Mouse (Mus musculus) brown adipose tissue, adult 24 weeks (tissue): ENCODE data around the gene Stx6. TPM values are rescaled to one million over a fixed set of nuclear protein-coding genes. Genes with fewer than 3 reads are reported as not detected.

Source experiments
- H3K27ac ChIP-seq: fragments of 200-500 bp; replicated peaks from 2 replicates; pipeline ENCODE4 v1.5.1; 2012; ENCODE audit warnings: low read depth, mild to moderate bottlenecking, low read length
- H3K4me1 ChIP-seq: fragments of 200-500 bp; 2 replicates; pipeline ENCODE4 v1.6.1; 2012; ENCODE audit warnings: low read length, mixed read lengths; ENCODE audit not compliant: control insufficient read depth, insufficient read depth, insufficient read length
- H3K4me3 ChIP-seq: fragments of 200-500 bp; 2 replicates; pipeline ENCODE4 v1.5.1; 2012; ENCODE audit warnings: low read depth, mild to moderate bottlenecking, low read length, moderate library complexity; ENCODE audit not compliant: insufficient read depth
- polyA plus RNA-seq: library from polyadenylated mRNA; stranded (reverse); fragments of >200 nt; gene quantifications from 2 replicates; pipeline ENCODE4 v1.2.4, GENCODE M21; 2012; ENCODE audit not compliant: missing spikeins, insufficient read depth, insufficient read length

Gene Stx6
- polyA plus RNA-seq, 1 experiment, result 43.5 TPM

DNA sequence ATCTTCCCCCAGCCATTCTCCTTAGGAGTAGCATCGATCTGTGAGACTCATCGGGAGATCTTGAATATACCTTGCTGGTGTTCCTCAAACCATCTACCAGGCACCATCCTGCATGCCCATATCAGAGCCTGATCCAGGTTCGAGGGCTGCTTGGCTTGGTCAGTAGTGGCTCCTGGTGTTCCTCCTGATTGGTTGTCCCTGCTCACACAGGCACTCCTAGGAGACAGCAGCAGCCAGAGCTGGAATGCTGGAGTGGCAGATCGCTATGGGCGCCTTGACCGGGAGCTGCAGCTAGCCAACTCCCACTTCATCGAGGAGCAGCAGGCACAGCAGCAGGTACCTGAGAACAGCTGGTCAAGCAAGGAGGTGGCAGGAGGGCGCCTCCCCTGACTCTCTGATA is 32.7 kb downstream of the Stx6 start:
- H3K4me1 ChIP-seq, result no peaks in the 10 kb centered on the region
- no peak overlapping the region for H3K27ac ChIP-seq
- H3K4me3 ChIP-seq, result no peak overlapping the region

DNA sequence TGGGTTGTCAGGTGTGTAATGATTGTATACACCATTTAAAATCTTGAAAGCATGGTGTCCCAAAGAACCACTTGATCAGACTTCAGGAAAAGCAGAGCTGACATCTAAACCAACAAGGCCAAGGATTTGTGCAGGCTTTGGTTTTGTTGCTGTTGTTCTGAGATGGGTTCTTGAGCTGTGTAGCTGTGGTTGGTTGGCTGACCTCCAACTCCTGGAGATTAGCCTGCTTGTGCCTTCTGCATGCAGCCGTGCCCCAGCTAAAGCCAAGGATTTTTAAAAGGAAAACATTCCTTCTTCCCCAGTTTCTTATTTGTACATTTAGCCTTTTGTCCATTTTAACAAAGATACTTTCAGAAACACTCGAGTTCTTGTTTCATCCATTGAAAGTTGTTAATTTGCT is 33.2 kb downstream of the Stx6 start:
- Histone ChIP-seq H3K27ac (no peak overlapping the region), H3K4me3 (no peak overlapping the region), H3K4me1 (no peaks in the 10 kb centered on the region)

DNA sequence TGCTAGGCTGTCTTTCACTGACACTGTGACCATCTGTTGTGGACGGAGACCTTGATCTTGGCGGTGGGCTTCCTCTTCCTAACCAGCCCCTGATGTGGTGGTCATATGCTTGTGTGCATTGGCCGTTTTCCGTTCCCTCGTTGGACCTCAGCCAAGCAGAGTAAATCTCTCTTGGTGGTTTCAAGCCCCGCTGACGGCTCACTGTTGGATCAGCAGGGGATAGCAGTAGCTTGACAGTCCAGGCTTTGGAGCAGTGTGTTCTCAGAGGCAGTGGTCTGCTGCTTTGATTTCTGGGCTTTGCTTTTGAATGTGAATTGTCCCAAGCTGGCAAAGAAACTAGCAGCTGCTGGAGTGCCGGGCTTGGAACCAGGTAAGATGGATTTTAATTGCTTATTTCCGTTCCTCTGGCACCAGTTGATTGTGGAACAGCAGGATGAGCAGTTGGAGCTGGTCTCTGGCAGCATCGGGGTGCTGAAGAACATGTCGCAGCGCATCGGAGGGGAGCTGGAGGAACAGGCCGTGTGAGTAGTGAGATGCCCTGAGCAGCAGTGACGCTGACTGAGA is 34.4 kb downstream of the Stx6 start:
- H3K4me3 ChIP-seq, result no peak overlapping the region
- no peaks in the 10 kb centered on the region for H3K4me1 ChIP-seq
- H3K27ac ChIP-seq, result no peak overlapping the region

DNA sequence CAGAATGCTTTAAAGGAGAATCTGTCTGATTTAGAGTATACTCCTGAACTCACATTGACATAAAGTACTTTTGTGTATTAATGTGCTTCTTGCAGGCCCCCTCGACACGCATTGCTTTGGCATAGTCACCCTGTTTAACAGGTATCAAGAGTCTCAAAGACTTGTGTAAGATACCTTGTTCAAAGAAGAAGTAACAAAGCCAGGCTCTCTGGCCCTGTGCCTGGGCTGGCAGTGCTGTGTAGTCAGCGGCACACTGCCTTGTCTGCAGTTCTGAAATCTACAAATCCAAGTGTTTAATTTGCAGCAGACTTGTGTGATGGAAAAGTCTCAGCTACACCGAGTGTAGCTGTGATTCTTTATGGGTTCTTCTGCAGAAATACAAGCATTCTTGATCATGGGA is 38.2 kb downstream of the Stx6 start:
- H3K27ac ChIP-seq, result no peak overlapping the region
- peaks cover 5% of the 10 kb centered on the region for H3K4me1 ChIP-seq
- H3K4me3 ChIP-seq, result no peak overlapping the region

DNA sequence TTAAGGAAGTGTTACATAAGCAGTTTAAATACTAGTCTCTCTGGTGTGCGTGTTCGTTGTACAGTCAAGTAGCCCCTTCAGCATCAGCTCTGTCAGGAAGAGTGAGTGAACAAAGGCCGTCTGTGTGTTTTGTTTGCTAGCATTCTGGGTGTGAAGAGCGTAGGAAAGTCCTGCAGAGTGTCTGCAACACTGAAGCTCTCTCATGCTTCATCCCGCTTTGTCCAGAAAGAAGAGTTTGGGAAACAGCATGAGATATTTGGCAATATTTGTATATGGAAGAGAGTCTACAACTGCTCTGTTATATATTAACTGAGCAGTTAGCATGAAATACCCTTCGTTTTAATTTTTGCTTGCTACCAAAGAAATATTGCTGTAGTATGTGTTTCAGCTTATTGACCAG is 41.0 kb downstream of the Stx6 start:
- H3K27ac ChIP-seq, result no peak overlapping the region
- H3K4me3 ChIP-seq, result no peak overlapping the region

DNA sequence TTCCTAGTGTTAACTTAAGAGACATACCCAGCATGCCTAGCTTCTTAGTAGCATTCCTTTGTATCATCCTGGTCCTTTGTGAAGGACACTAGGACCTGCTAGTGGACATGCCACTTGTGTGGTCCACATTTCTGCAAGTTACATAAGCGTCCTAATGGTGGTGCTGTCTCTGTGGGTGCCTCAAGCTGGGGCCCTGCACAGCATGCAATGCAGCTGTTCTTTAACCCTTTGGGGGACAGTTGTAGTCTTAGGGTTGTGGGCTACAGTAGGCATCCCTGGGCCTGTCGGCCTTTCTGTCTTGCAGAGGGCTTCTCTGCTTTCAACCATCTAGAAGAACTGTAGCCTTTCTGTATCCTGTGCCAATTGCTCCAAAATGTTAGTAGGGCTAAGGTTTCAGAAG is 42.5 kb downstream of the Stx6 start:
- peaks cover 15% of the 10 kb centered on the region for H3K4me1 ChIP-seq
- no peak overlapping the region for H3K4me3 ChIP-seq
- no peak overlapping the region for H3K27ac ChIP-seq

More for the DNA sequence above, 41.0 kb downstream of the Stx6 start:
- peaks cover 15% of the 10 kb centered on the region for H3K4me1 ChIP-seq

DNA sequence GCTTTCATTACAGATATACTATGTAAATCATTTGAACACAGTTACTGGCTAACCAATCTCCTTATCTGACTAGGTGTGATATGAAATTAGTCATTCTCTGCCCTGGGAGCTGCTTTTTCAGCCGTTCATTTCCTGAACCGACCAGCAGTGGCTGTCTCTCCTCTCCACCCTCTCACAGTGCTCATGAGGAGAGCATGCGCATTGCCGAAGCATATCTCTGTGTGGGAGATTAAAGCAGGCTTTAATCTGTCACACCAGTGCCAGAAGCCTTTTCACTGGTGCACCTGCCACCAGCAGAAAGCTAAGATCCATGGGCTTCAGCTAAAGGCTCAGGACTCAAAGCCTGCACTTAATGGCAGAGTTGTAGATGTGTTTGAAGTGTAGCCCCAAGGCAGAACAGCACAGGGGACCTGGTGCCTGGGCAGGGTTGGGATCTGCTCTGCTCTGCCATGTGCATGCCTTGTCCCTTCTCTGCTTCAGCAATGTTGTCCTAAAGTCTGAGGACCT is 42.9 kb downstream of the Stx6 start:
- Histone ChIP-seq H3K4me3 (no peak overlapping the region), H3K27ac (no peak overlapping the region), H3K4me1 (peaks cover 15% of the 10 kb centered on the region)

DNA sequence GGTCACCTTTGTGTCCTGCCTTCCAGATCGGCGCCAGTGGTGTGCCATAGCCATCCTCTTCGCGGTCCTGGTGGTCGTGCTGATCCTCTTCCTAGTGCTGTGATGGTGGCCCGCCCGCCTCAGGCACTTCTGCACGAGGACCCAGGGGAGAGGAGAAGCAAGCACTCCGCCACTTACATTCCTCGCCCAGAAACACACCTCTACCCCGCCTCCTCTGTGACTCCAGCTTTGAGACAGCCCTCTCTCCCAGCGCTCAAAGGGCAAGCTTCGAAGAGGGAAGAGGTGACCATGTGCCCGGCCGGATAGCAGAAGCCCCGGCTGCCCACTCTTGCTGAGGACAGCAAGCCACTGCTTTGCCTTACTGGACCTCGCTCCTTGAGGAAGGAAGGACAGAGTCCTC is 43.4 kb downstream of the Stx6 start:
- Histone ChIP-seq H3K27ac (no peak overlapping the region), H3K4me1 (peaks cover 15% of the 10 kb centered on the region), H3K4me3 (no peak overlapping the region)

DNA sequence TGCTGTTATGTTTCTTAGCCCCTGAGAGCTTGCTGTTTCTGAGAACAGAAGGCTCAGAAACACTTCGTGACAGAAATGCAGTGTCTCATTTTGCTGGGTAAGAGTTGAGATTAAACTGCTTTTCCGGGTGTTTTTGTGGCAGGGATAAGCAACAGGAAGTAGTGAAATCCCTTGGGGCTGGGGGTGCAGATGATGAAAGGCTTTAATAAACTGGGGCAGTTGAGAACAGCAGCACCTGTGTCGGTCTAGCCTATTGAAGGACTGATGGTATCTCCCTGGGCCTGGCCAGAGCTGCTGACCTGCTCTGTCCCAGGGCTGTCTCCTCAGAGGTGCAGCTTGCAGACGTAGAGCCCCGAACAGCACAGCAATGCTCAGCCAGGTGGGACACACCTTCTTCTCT is 44.0 kb downstream of the Stx6 start:
- Histone ChIP-seq H3K4me1 (peaks cover 15% of the 10 kb centered on the region), H3K27ac (no peak overlapping the region)

DNA sequence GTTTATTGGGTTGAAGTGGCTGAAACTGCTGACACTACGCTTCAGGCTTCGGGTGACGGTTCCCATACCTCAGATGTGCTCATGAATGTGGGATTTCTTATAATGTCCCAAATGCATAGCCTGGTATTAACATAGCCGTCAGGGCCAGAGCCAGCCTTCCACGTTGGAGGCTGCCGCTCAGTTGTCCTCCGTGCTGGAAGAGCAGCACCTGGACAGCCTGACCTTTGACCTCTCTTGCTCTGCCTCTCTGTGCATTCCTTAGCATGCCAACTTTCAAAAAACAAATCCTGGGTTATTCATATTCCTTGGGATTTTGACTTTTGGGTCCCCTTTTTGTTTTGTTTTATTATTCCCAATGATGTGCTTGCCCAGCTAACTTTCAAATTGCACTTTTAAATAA is 44.6 kb downstream of the Stx6 start:
- Histone ChIP-seq H3K27ac (no peak overlapping the region), H3K4me1 (peaks cover 15% of the 10 kb centered on the region), H3K4me3 (no peak overlapping the region)

More for the DNA sequence above, 44.0 kb downstream of the Stx6 start:
- H3K4me3 ChIP-seq, result no peak overlapping the region

DNA sequence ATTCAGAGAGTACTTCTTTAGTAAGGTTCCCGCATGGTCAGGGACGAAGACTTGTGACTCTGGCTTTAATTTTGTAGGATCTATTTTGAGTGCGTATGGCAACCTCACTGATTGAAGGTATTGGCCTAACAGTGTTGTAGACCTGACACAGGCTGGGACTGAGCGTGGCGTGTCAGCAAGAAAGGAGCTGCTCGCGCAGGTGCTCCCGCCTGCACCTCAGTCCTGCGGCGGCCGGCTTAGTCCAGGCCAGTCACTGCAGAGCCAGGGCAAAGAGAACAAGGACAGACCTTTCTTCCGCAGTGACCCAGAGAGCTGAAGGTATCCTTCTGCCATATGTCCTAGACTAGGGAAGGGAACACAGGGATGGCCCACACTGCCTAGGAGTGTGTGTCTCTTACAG is 45.4 kb downstream of the Stx6 start:
- H3K4me3 ChIP-seq, result no peak overlapping the region

DNA sequence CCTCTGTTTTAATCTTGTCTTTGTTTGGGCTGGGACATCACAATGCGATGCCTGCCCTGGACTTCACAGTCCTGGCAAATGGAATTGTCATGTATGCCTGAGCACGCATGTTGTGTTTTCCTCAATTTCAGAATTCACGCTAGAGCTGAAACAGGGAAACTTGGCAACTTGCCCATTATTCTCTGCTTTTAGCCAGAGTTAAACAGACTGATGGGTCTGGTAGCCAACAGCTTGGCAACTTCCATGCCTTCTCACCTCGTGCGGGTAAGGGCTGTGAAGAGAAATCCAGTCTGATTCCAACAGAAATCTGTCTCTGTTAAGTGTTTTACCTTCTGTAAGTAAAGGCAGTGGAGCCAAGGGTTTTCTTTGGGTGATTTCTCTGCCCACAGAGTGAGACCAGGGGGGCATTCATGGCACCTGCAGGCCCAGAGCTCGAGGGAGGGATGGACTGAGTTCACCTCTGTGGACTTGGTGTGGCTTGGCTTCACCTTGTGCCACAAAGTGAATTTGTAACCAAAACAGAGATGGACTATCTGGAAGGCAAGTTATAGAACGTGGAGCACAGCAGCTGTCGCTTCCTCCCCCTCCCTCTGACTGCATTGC is 46.1 kb downstream of the Stx6 start:
- H3K27ac ChIP-seq, result no peak overlapping the region
- H3K4me1 ChIP-seq, result peaks cover 15% of the 10 kb centered on the region
- no peak overlapping the region for H3K4me3 ChIP-seq

More for the DNA sequence above, 45.4 kb downstream of the Stx6 start:
- Histone ChIP-seq H3K27ac (no peak overlapping the region), H3K4me1 (peaks cover 15% of the 10 kb centered on the region)

DNA sequence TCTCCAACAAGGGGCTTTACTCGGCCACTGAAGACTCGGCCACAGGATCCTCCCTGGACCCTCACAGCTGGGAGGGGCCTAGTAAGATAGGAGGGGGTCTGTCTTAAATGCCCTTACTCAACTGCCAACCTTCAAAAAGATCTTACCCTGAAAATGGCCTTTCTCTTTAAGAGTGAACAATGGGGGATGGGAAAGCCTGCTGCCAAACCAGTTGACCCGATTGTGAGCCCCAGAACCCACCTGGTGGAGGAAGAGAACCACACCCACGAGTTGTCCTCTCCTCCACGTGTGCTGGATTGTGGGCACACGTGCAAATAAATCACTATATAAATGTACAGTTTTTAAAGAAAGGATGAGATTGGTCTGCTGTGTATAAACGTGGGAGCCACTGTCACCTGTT is 46.8 kb downstream of the Stx6 start:
- Histone ChIP-seq H3K27ac (no peak overlapping the region), H3K4me3 (no peak overlapping the region), H3K4me1 (peaks cover 15% of the 10 kb centered on the region)

DNA sequence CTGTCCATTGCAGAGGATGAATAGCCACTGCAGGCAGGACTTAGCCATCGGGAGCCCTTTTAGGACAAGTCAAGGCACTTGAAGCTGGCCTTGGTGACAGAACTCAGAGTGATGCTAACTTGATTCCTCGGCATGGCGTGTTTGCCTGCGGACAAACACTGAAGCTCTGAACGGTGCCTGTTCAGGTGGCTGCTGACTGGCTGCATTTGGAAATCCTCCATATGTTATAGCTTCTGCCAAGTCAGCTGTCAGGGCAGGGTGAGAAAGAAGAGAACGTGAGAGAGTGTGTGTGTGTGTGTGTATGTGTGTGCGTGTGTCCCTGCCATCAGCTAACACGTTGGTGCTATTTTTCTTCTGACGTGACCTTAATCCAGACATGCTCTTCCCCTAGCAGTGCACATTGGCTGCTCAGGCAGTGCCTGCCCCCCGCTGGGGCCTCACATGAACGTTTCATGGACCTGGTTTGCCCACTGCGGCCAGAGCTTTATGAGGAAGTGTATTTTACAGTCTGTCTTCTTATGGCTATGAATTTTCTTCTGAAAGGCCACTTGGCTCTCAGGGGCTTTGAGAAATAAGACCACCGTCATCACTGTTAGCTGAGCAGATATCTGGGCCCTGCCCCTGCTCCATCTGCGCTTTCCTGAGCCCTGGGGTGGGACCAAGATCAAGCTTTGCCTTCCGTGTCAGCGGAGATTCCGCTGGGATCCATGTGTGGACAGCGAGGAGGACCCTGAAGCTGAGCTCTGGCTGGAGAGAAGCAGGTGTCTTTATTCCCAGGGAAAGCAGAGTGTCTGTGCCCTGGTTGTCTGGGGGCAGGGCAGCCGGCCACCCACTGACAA is 47.5 kb downstream of the Stx6 start:
- Histone ChIP-seq H3K27ac (no peak overlapping the region), H3K4me3 (no peak overlapping the region), H3K4me1 (peaks cover 13% of the 10 kb centered on the region)

DNA sequence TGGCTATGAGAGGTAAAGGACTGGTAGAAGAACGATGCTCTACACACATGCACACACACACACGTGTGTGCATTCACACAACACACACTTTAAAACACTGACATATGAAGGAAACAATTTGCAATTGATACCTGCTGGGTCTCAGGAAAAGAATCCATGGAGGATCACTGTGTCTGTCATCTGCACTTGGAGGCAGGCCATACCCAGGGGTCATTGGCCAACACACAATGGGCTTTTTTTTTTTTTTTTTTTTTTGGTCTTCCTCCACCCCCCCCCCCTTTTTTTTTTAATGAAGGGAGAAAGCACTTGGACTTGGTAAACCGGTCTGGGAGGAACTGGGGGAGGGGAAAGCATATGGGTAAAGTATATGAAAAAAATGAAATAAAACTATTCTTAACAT is 49.3 kb downstream of the Stx6 start:
- Histone ChIP-seq H3K4me1 (peaks cover 4% of the 10 kb centered on the region), H3K27ac (no peak overlapping the region), H3K4me3 (no peak overlapping the region)
